Mouse (Mus musculus) kidney, adult 2 months (tissue): Measurements from ENCODE around the gene Evi2b.

ENCODE experiments used
- CTCF ChIP-seq: fragments of 200-500 bp; conservative IDR thresholded peaks from 2 replicates; pipeline ENCODE4 v1.5.1; 2011; ENCODE audit warnings: low read depth, mild to moderate bottlenecking, control low read depth, low read length, moderate library complexity, mixed read lengths; ENCODE audit not compliant: insufficient read depth, insufficient read length
- POLR2A ChIP-seq: fragments of 200-500 bp; IDR thresholded peaks from one replicate; pipeline ENCODE4 v1.6.1; 2011; ENCODE audit warnings: low read depth, low read length, control low read depth

GRCm38 (mm10) chr11:79568197-79568911 lies 44.8 kb upstream of the Evi2b start:
- TF ChIP-seq CTCF = no peak
- no peak for TF ChIP-seq POLR2A
